Mouse (Mus musculus) Muller cell, postnatal 12 days (primary cell): ENCODE measurements around the gene Kcnd2.

Source experiments
- DNase-seq: peaks from one replicate; pipeline ENCODE4 v3.0.0-alpha.2; 2015; ENCODE audit errors: inconsistent ontology term

Kcnd2 gene

GRCm38 (mm10) chr6:21692861-21693350, 477.6 kb downstream of the Kcnd2 start:
- no peak for DNase-seq

- no peak for DNase-seq
Observed at GRCm38 (mm10) chr6:21697641-21698040, 482.3 kb downstream of the Kcnd2 start.

GRCm38 (mm10) chr6:21701131-21701530, 485.8 kb downstream of the Kcnd2 start:
- no peak for DNase-seq

GRCm38 (mm10) chr6:21709228-21709627, 493.9 kb downstream of the Kcnd2 start:
- peak; percentile 48 for DNase-seq

GRCm38 (mm10) chr6:21719121-21719520, 503.8 kb downstream of the Kcnd2 start:
- no peak for DNase-seq

- DNase-seq, result no peak
Observed at GRCm38 (mm10) chr6:21722238-21722637, 506.9 kb downstream of the Kcnd2 start.

- DNase-seq, result no peak
Observed at GRCm38 (mm10) chr6:21740606-21741005, 525.3 kb downstream of the Kcnd2 start.

- DNase-seq, result no peak
Observed at GRCm38 (mm10) chr6:21744615-21745266, 529.4 kb downstream of the Kcnd2 start.

GRCm38 (mm10) chr6:21747536-21747935, 532.2 kb downstream of the Kcnd2 start:
- DNase-seq, result peak; percentile 85

- DNase-seq, result no peak
Observed at GRCm38 (mm10) chr6:21767787-21768221, 552.5 kb downstream of the Kcnd2 start.

- peak; percentile 66 for DNase-seq
Observed at GRCm38 (mm10) chr6:21768745-21769446, 553.6 kb downstream of the Kcnd2 start.

- DNase-seq, result no peak
Observed at GRCm38 (mm10) chr6:21769447-21769809, 554.1 kb downstream of the Kcnd2 start.

- DNase-seq, result no peak
Observed at GRCm38 (mm10) chr6:21774213-21774916, 559.1 kb downstream of the Kcnd2 start.
